16 mouse cellular contexts compared by ENCODE assay signal in genomic region chr5:111432842-111433241, GRCm38 (mm10). TPM values are rescaled to one million over a fixed set of nuclear protein-coding genes. Genes with fewer than 3 reads are reported as not detected.
DNase-seq lines count a peak whose midpoint lies in the region; ATAC-seq and TF ChIP-seq lines count a peak whose summit lies in the region.
"Had no signal": no experiment of that assay in that cellular context is flagged by ENCODE, and none has a peak within 500 bp of the region (broad histone marks: within the 10 kb centered on the region; RNA-seq: fewer than 3 reads in every experiment).

No protein-coding gene starts in this region.

- intact Hi-C loops in left cerebral cortex, adult 2 months (cut with DNase I) = no loop called here

- H3K9ac ChIP-seq in forebrain, embryonic 15.5 days (replicated peaks) = peak overlapping the region; percentile 34
- H3K9ac ChIP-seq in hindbrain, postnatal 0 days (replicated peaks; ENCODE audit: low read length) = 0 out of 2 replicates have a peak overlapping the region, but pooled peaks have one; percentile 17
- H3K9ac ChIP-seq: heart, embryonic 15.5 days; liver, embryonic 15.5 days had no signal

- no peaks in the 10 kb centered on the region for H3K27me3 ChIP-seq in forebrain, embryonic 15.5 days
- no peaks in the 10 kb centered on the region for H3K27me3 ChIP-seq in hindbrain, postnatal 0 days (ENCODE audit: insufficient read depth, low read length)
- H3K27me3 ChIP-seq: heart, embryonic 15.5 days had no signal

- no peak for ATAC-seq in forebrain, embryonic 15.5 days (replicated peaks)
- no peak for ATAC-seq in hindbrain, postnatal 0 days
- ATAC-seq: activated CD4-positive, CD25-positive, alpha-beta regulatory T cell, adult 4 months; CD4-positive, CD25-positive, alpha-beta regulatory T cell, adult 4 months had no signal

- peaks cover 98% of the 10 kb centered on the region for H3K4me1 ChIP-seq in forebrain, embryonic 15.5 days
- H3K4me1 ChIP-seq in hindbrain, postnatal 0 days (ENCODE audit: insufficient read depth, low read length) = peaks cover 18% of the 10 kb centered on the region

- 17% methylated on average over 5 of the region's 5 CpGs for WGBS in forebrain, embryonic 15.5 days
- 29% methylated on average over 5 of the region's 5 CpGs for WGBS in hindbrain, postnatal 0 days

- no peak for TF ChIP-seq CTCF in left cerebral cortex, adult 2 months (IDR thresholded peaks at IDR 0.05)
- TF ChIP-seq CTCF in hindbrain, postnatal 0 days (IDR thresholded peaks at IDR 0.05; ENCODE audit: low read depth) = no peak

- peak overlapping the region; percentile 64 for H3K27ac ChIP-seq in left cerebral cortex, adult 2 months
- peak overlapping the region; percentile 80 for H3K27ac ChIP-seq in forebrain, embryonic 15.5 days (replicated peaks)
- H3K27ac ChIP-seq in hindbrain, postnatal 0 days = peak overlapping the region; percentile 26; the same call in 1 of the 2 replicates
- H3K27ac ChIP-seq: heart, embryonic 15.5 days; kidney, postnatal 0 days; liver, embryonic 15.5 days; macrophage had no signal

- no peak overlapping the region for H3K4me3 ChIP-seq in left cerebral cortex, adult 2 months
- peak overlapping the region; percentile 27 for H3K4me3 ChIP-seq in forebrain, embryonic 15.5 days
- H3K4me3 ChIP-seq in hindbrain, postnatal 0 days (ENCODE audit: low read length) = no peak overlapping the region
- H3K4me3 ChIP-seq: heart, embryonic 15.5 days; liver, embryonic 15.5 days had no signal

- H3K9me3 ChIP-seq in forebrain, embryonic 15.5 days = no peaks in the 10 kb centered on the region
- no peaks in the 10 kb centered on the region for H3K9me3 ChIP-seq in hindbrain, postnatal 0 days (ENCODE audit: low read length)
- H3K9me3 ChIP-seq: heart, embryonic 15.5 days; liver, embryonic 15.5 days had no signal

- no peaks in the 10 kb centered on the region for H3K36me3 ChIP-seq in forebrain, embryonic 15.5 days
- H3K36me3 ChIP-seq in hindbrain, postnatal 0 days (ENCODE audit: insufficient read depth, low read length) = no peaks in the 10 kb centered on the region
- H3K36me3 ChIP-seq: heart, embryonic 15.5 days; liver, embryonic 15.5 days had no signal

- H3K4me2 ChIP-seq in forebrain, embryonic 15.5 days (replicated peaks) = peak overlapping the region; percentile 83
- peak overlapping the region; percentile 32; the same call in 1 of the 2 replicates for H3K4me2 ChIP-seq in hindbrain, postnatal 0 days (ENCODE audit: low read depth, low read length)
- H3K4me2 ChIP-seq: heart, embryonic 15.5 days; liver, embryonic 15.5 days had no signal

- no peak for DNase-seq in left cerebral cortex, adult 2 months (ENCODE audit: extremely low spot score in 1 of 2, low spot score in 2 of 2)
- DNase-seq in left cerebral cortex, adult 18-20 months (ENCODE audit: low spot score in 2 of 2) = no peak
- DNase-seq in hindbrain, postnatal 0 days (ENCODE audit: low spot score) = no peak
- no peak for DNase-seq in gastrocnemius, postnatal 4 days (ENCODE audit: low spot score in 2 of 2)
- no peak for DNase-seq in ovary, postnatal 14 days (ENCODE audit: low spot score)
- DNase-seq in frontal cortex, postnatal 10 days (ENCODE audit: low spot score in 2 of 2) = no peak
- DNase-seq: cerebellum, adult 8-10 months; layer of hippocampus, adult 9-11 months; left cerebral cortex, postnatal 4 days had no signal

RNA-seq across cellular contexts. Expression of gene Mn1, which starts 15.7 kb away (rescaled TPM):
- 10 to 100 TPM; 61.9 to 76.6 TPM for total RNA-seq in left cerebral cortex, adult 2 months (2021)
- total RNA-seq in left cerebral cortex, adult 18-20 months (2021) = 10 to 100 TPM; 65.8 to 70.9 TPM
- polyA plus RNA-seq in forebrain, embryonic 15.5 days (2015; fragmentation: Nextera tagmentation; extraction: Ambion mirVana) = 102 and 109 TPM in 2 replicates
- 71.5 and 87.2 TPM in 2 replicates for total RNA-seq in hindbrain, postnatal 0 days (2014; rRNA removed)
- polyA plus RNA-seq in hindbrain, postnatal 0 days (2015; fragmentation: Nextera tagmentation; extraction: Ambion mirVana) = 27.0 and 32.9 TPM in 2 replicates
- total RNA-seq in gastrocnemius, postnatal 4 days (2021) = 10 to 100 TPM; 24.4 to 27.4 TPM
- polyA plus RNA-seq: activated CD4-positive, CD25-positive, alpha-beta regulatory T cell, adult 4 months; CD4-positive, CD25-positive, alpha-beta regulatory T cell, adult 4 months; macrophage had no signal

Comparison
In these comparisons a context has a peak if more than half of its experiments do, and no peak if none do; other contexts are left out.
1. H3K27ac ChIP-seq: peak in every context shown above with its lines; median percentile 80 in forebrain, embryonic 15.5 days; 64 in left cerebral cortex, adult 2 months; 26 in hindbrain, postnatal 0 days.